Mouse (Mus musculus) forebrain, postnatal 0 days (tissue): ENCODE data around the gene Reps2. TPM values are rescaled to one million over a fixed set of nuclear protein-coding genes. Genes with fewer than 3 reads are reported as not detected.

Experiments
- ATAC-seq: fragments of 200-750 bp; cut with Nextera tagmentation; 2 replicates; pipeline ENCODE4 v1.8.0; 2017; ENCODE audit warnings: mild to moderate bottlenecking, moderate library complexity
- DNase-seq: peaks from one replicate; pipeline ENCODE4 v3.0.0-alpha.2; 2015
- H3K27ac ChIP-seq: fragments of 300-500 bp; sonication (generic); 2 replicates; pipeline ENCODE4 v1.5.1; 2014; ENCODE audit warnings: low read depth, mild to moderate bottlenecking, antibody characterized with exemption, low read length, moderate library complexity, mixed read lengths
- H3K27me3 ChIP-seq: fragments of 300-500 bp; sonication (generic); 2 replicates; pipeline ENCODE4 v1.6.1; 2014; ENCODE audit warnings: mild to moderate bottlenecking, low read length, mixed read lengths; ENCODE audit not compliant: insufficient read depth
- H3K36me3 ChIP-seq: fragments of 300-500 bp; sonication (generic); 2 replicates; pipeline ENCODE4 v1.6.1; 2014; ENCODE audit warnings: mild to moderate bottlenecking, moderate library complexity; ENCODE audit not compliant: insufficient read depth
- H3K4me1 ChIP-seq: fragments of 300-500 bp; sonication (generic); 2 replicates; pipeline ENCODE4 v1.6.1; 2014; ENCODE audit warnings: antibody characterized with exemption; ENCODE audit not compliant: insufficient read depth
- H3K4me2 ChIP-seq: fragments of 300-500 bp; sonication (generic); 2 replicates; pipeline ENCODE4 v1.6.1; 2014; ENCODE audit warnings: low read depth, mild to moderate bottlenecking, moderate library complexity
- H3K4me3 ChIP-seq: fragments of 300-500 bp; sonication (generic); 2 replicates; pipeline ENCODE4 v1.5.1; 2014; ENCODE audit warnings: low read depth, low read length, mixed read lengths
- H3K9ac ChIP-seq: fragments of 300-500 bp; sonication (generic); 2 replicates; pipeline ENCODE4 v1.6.1; 2014; ENCODE audit warnings: mild to moderate bottlenecking
- H3K9me3 ChIP-seq: fragments of 300-500 bp; sonication (generic); 2 replicates; pipeline ENCODE4 v1.6.1; 2016; ENCODE audit warnings: low read length
- CTCF ChIP-seq: sonication (generic); IDR thresholded peaks from 2 replicates; pipeline ENCODE4 v1.5.1; 2016; ENCODE audit warnings: antibody characterized with exemption, control low read depth, low read depth
- WGBS: fragments of 180-500 bp; shearing (Covaris S2); extraction: QIAGEN DNeasy Blood & Tissue Kit; methylation state at CpG from one replicate; pipeline ENCODE4 v1.1.7; 2014; 5-methylcytosine and 5-hydroxymethylcytosine counted together
- polyA plus RNA-seq: library from polyadenylated mRNA; unstranded; fragments of >200 nt; fragmentation: Nextera tagmentation; extraction: Ambion mirVana; gene quantifications from 2 replicates; pipeline ENCODE4 v1.2.1, GENCODE M21; 2015
- total RNA-seq: library from RNA; depleted of rRNA; stranded (reverse); fragments of >200 nt; gene quantifications from 2 replicates; pipeline ENCODE4 v1.2.3, GENCODE M21; 2014

The Reps2 gene
- total and polyA plus RNA-seq, 2 experiments from 2014 or later: 5.1 to 31.5 TPM

- no peak overlapping the region for H3K27ac ChIP-seq
- H3K27me3 ChIP-seq: no peaks in the 10 kb centered on the region
- TF ChIP-seq CTCF: no peak
- no peaks in the 10 kb centered on the region for H3K9me3 ChIP-seq
- no peaks in the 10 kb centered on the region for H3K4me1 ChIP-seq
- no peak overlapping the region for H3K9ac ChIP-seq
- no peak for ATAC-seq
- DNase-seq: peak; percentile 42
- H3K36me3 ChIP-seq: no peaks in the 10 kb centered on the region
- WGBS: 54% methylated on average over 3 of the region's 3 CpGs
- H3K4me3 ChIP-seq: no peak overlapping the region
- no peak overlapping the region for H3K4me2 ChIP-seq
Observed at GRCm38 (mm10) chrX:162554513-162554912, 88.9 kb downstream of the Reps2 start.

GRCm38 (mm10) chrX:162552383-162552782, 91.1 kb downstream of the Reps2 start:
- 58% methylated on average over 8 of the region's 8 CpGs for WGBS
- Histone ChIP-seq H3K4me3 (no peak overlapping the region), H3K36me3 (no peaks in the 10 kb centered on the region), H3K9me3 (no peaks in the 10 kb centered on the region), H3K4me1 (no peaks in the 10 kb centered on the region), H3K27me3 (no peaks in the 10 kb centered on the region), H3K9ac (no peak overlapping the region), H3K27ac (no peak overlapping the region), H3K4me2 (no peak overlapping the region)
- ATAC-seq: no peak
- DNase-seq: no peak
- TF ChIP-seq CTCF: no peak

GRCm38 (mm10) chrX:162545037-162545436, 98.4 kb downstream of the Reps2 start:
- Histone ChIP-seq H3K4me1 (no peaks in the 10 kb centered on the region), H3K9me3 (no peaks in the 10 kb centered on the region), H3K9ac (no peak overlapping the region), H3K4me3 (no peak overlapping the region), H3K4me2 (no peak overlapping the region), H3K36me3 (no peaks in the 10 kb centered on the region), H3K27me3 (no peaks in the 10 kb centered on the region), H3K27ac (no peak overlapping the region)
- ATAC-seq (no peak), DNase-seq (no peak)
- TF ChIP-seq CTCF: no peak

- H3K9ac ChIP-seq: no peak overlapping the region
- no peak for DNase-seq
- no peak overlapping the region for H3K4me2 ChIP-seq
- no peaks in the 10 kb centered on the region for H3K36me3 ChIP-seq
- no peaks in the 10 kb centered on the region for H3K9me3 ChIP-seq
- ATAC-seq: no peak
- TF ChIP-seq CTCF: no peak
- no peaks in the 10 kb centered on the region for H3K27me3 ChIP-seq
- H3K27ac ChIP-seq: no peak overlapping the region
- H3K4me3 ChIP-seq: no peak overlapping the region
- H3K4me1 ChIP-seq: no peaks in the 10 kb centered on the region
- 30% methylated on average over 1 of the region's 1 CpGs for WGBS
Observed at GRCm38 (mm10) chrX:162542576-162543227, 100.7 kb downstream of the Reps2 start.

GRCm38 (mm10) chrX:162541961-162542360, 101.5 kb downstream of the Reps2 start:
- ATAC-seq: no peak
- DNase-seq: no peak
- Histone ChIP-seq H3K27me3 (no peaks in the 10 kb centered on the region), H3K4me3 (no peak overlapping the region), H3K9ac (no peak overlapping the region), H3K27ac (no peak overlapping the region), H3K9me3 (no peaks in the 10 kb centered on the region), H3K4me2 (no peak overlapping the region), H3K36me3 (no peaks in the 10 kb centered on the region), H3K4me1 (no peaks in the 10 kb centered on the region)
- WGBS: 95% methylated on average over 1 of the region's 1 CpGs
- no peak for TF ChIP-seq CTCF

GRCm38 (mm10) chrX:162531016-162531415, 112.4 kb downstream of the Reps2 start:
- H3K36me3 ChIP-seq: no peaks in the 10 kb centered on the region
- no peaks in the 10 kb centered on the region for H3K4me1 ChIP-seq
- DNase-seq: no peak
- WGBS: 93% methylated on average over 2 of the region's 2 CpGs
- no peak overlapping the region for H3K4me3 ChIP-seq
- no peak overlapping the region for H3K9ac ChIP-seq
- H3K9me3 ChIP-seq: no peaks in the 10 kb centered on the region
- no peak for TF ChIP-seq CTCF
- H3K4me2 ChIP-seq: no peak overlapping the region
- no peak overlapping the region for H3K27ac ChIP-seq
- no peak for ATAC-seq
- no peaks in the 10 kb centered on the region for H3K27me3 ChIP-seq

- H3K4me3 ChIP-seq: no peak overlapping the region
- H3K27ac ChIP-seq: no peak overlapping the region
- no peaks in the 10 kb centered on the region for H3K27me3 ChIP-seq
- TF ChIP-seq CTCF: peak; percentile 75
- ATAC-seq: peak; percentile 74
- H3K4me1 ChIP-seq: no peaks in the 10 kb centered on the region
- H3K36me3 ChIP-seq: no peaks in the 10 kb centered on the region
- no peak overlapping the region for H3K4me2 ChIP-seq
- no peaks in the 10 kb centered on the region for H3K9me3 ChIP-seq
- WGBS: 39% methylated on average over 2 of the region's 2 CpGs
- H3K9ac ChIP-seq: no peak overlapping the region
- DNase-seq: peak; percentile 76
Observed at GRCm38 (mm10) chrX:162527240-162527639, 116.2 kb downstream of the Reps2 start.
